Mouse (Mus musculus) right cerebral cortex, adult 18-20 months (tissue): ENCODE measurements at regions not wholly inside any gene's neighbourhood (a gene's known extent, or its start where the extent isn't known, plus 50 kb on each side); places are given as distances from the start of the nearest gene placed in this dataset.
A peak's percentile ranks its signal among the peaks of the same experiment; 100 is the strongest.

Source experiments
- DNase-seq: peaks from one replicate; pipeline ENCODE4 v3.0.0; 2022; ENCODE audit warnings: mixed read lengths

- no peak for DNase-seq
Measured at GRCm38 (mm10) chrX:95291676-95292075, 95.0 kb upstream of the Arhgef9 start.

- DNase-seq: no peak
Measured at GRCm38 (mm10) chrX:95282038-95282437, 85.4 kb upstream of the Arhgef9 start.

- DNase-seq: peak; percentile 0
Measured at GRCm38 (mm10) chrX:95253517-95253916, 56.9 kb upstream of the Arhgef9 start.
